Mouse (Mus musculus): ENCODE measurements at regions not wholly inside any gene's neighbourhood (a gene's known extent, or its start where the extent isn't known, plus 50 kb on each side); places are given as distances from the start of the nearest gene placed in this dataset.
A peak's percentile ranks its signal among the peaks of the same experiment; 100 is the strongest.
"Not testable (repeated sequence)": the region's sequence is repeated elsewhere in the genome, so short reads cannot be mapped to it uniquely, and the experiment has no call there.

- H3K36me3 ChIP-seq, result no peaks in the 10 kb centered on the region
- no peak for DNase-seq
- H3K4me2 ChIP-seq, result no peak overlapping the region
- no peaks in the 10 kb centered on the region for H3K4me1 ChIP-seq (replicated peaks)
- ATAC-seq (ENCODE audit: low read depth), result no peak
- H3K9ac ChIP-seq, result no peak overlapping the region
- no peak overlapping the region for H3K27ac ChIP-seq
- no peaks in the 10 kb centered on the region for H3K27me3 ChIP-seq
- no peaks in the 10 kb centered on the region for H3K9me3 ChIP-seq (replicated peaks)
- no peak overlapping the region for H3K4me3 ChIP-seq (replicated peaks)
- 52% methylated on average over 3 of the region's 3 CpGs for whole genome bisulfite sequencing (ENCODE audit: insufficient replicate concordance)
Measured at GRCm38 (mm10) chr12:74825664-74826063, 351.5 kb downstream of the Kcnh5 start.

- no peak overlapping the region for H3K4me3 ChIP-seq (replicated peaks)
- WGBS (ENCODE audit: insufficient replicate concordance), result 52% methylated on average over 3 of the region's 3 CpGs
- no peaks in the 10 kb centered on the region for H3K27me3 ChIP-seq
- no peak overlapping the region for H3K9ac ChIP-seq
- no peaks in the 10 kb centered on the region for H3K36me3 ChIP-seq
- H3K4me1 ChIP-seq (replicated peaks), result no peaks in the 10 kb centered on the region
- H3K4me2 ChIP-seq, result no peak overlapping the region
- H3K9me3 ChIP-seq (replicated peaks), result no peaks in the 10 kb centered on the region
- no peak for DNase-seq
- no peak overlapping the region for H3K27ac ChIP-seq
- ATAC-seq (ENCODE audit: low read depth), result no peak
Measured at GRCm38 (mm10) chr12:74824735-74825494, 352.2 kb downstream of the Kcnh5 start.

GRCm38 (mm10) chr12:74816181-74816580 lies 361.0 kb downstream of the Kcnh5 start:
- ATAC-seq (ENCODE audit: low read depth); H3K4me3 ChIP-seq (replicated peaks); DNase-seq; H3K9ac ChIP-seq; H3K27ac ChIP-seq; H3K9me3 ChIP-seq (replicated peaks); H3K4me1 ChIP-seq (replicated peaks); H3K4me2 ChIP-seq; H3K36me3 ChIP-seq; H3K27me3 ChIP-seq: not testable (repeated sequence)
- 69% methylated on average over 3 of the region's 3 CpGs for WGBS (ENCODE audit: insufficient replicate concordance)

- not testable (repeated sequence) for H3K27me3 ChIP-seq; ATAC-seq (ENCODE audit: low read depth); H3K36me3 ChIP-seq; H3K9ac ChIP-seq; H3K27ac ChIP-seq; DNase-seq; H3K4me2 ChIP-seq; H3K4me3 ChIP-seq (replicated peaks); H3K4me1 ChIP-seq (replicated peaks)
- WGBS (ENCODE audit: insufficient replicate concordance), result 54% methylated on average over 2 of the region's 2 CpGs
- 0 out of 2 replicates have a peak, but pooled peaks cover 14% of the 10 kb centered on the region for H3K9me3 ChIP-seq (replicated peaks)
Measured at GRCm38 (mm10) chr12:74808571-74808970, 368.6 kb downstream of the Kcnh5 start.

- not testable (repeated sequence) for H3K9ac ChIP-seq; ATAC-seq (ENCODE audit: low read depth); H3K4me3 ChIP-seq (replicated peaks); H3K36me3 ChIP-seq; DNase-seq; H3K27ac ChIP-seq; H3K4me1 ChIP-seq (replicated peaks); H3K27me3 ChIP-seq; H3K4me2 ChIP-seq
- WGBS (ENCODE audit: insufficient replicate concordance), result 83% methylated on average over 15 of the region's 15 CpGs
- 0 out of 2 replicates have a peak, but pooled peaks cover 12% of the 10 kb centered on the region for H3K9me3 ChIP-seq (replicated peaks)
Measured at GRCm38 (mm10) chr12:74807926-74808325, 369.2 kb downstream of the Kcnh5 start.

GRCm38 (mm10) chr12:74803740-74804512 lies 373.2 kb downstream of the Kcnh5 start:
- Histone ChIP-seq H3K36me3 (no peaks in the 10 kb centered on the region), H3K4me2 (no peak overlapping the region), H3K27me3 (no peaks in the 10 kb centered on the region), H3K9ac (no peak overlapping the region), H3K4me1 (replicated peaks) (no peaks in the 10 kb centered on the region), H3K9me3 (replicated peaks) (0 out of 2 replicates have a peak, but pooled peaks cover 10% of the 10 kb centered on the region), H3K4me3 (replicated peaks) (no peak overlapping the region), H3K27ac (no peak overlapping the region)
- 39% methylated on average over 13 of the region's 13 CpGs for WGBS (ENCODE audit: insufficient replicate concordance)
- ATAC-seq (ENCODE audit: low read depth) (no peak), DNase-seq (peak; percentile 12)

GRCm38 (mm10) chr12:74792036-74792435 lies 385.1 kb downstream of the Kcnh5 start:
- Histone ChIP-seq H3K36me3 (no peaks in the 10 kb centered on the region), H3K9ac (no peak overlapping the region), H3K9me3 (replicated peaks) (no peaks in the 10 kb centered on the region), H3K4me1 (replicated peaks) (no peaks in the 10 kb centered on the region), H3K4me3 (replicated peaks) (no peak overlapping the region), H3K4me2 (no peak overlapping the region), H3K27me3 (no peaks in the 10 kb centered on the region), H3K27ac (no peak overlapping the region)
- ATAC-seq (ENCODE audit: low read depth) (no peak), DNase-seq (no peak)
- 52% methylated on average over 3 of the region's 3 CpGs for WGBS (ENCODE audit: insufficient replicate concordance)

GRCm38 (mm10) chr12:74762284-74762683 lies 414.8 kb downstream of the Kcnh5 start:
- Histone ChIP-seq H3K4me1 (replicated peaks) (no peaks in the 10 kb centered on the region), H3K9ac (no peak overlapping the region), H3K4me2 (no peak overlapping the region), H3K9me3 (replicated peaks) (no peaks in the 10 kb centered on the region), H3K27ac (no peak overlapping the region), H3K36me3 (no peaks in the 10 kb centered on the region), H3K27me3 (no peaks in the 10 kb centered on the region), H3K4me3 (replicated peaks) (no peak overlapping the region)
- ATAC-seq (ENCODE audit: low read depth) (peak; percentile 48; the same call in 1 of the 2 replicates), DNase-seq (no peak)
- 78% methylated on average over 1 of the region's 1 CpGs for WGBS (ENCODE audit: insufficient replicate concordance)

GRCm38 (mm10) chr12:74745051-74745450 lies 428.9 kb upstream of the Gm11042 start:
- 54% methylated on average over 1 of the region's 1 CpGs for WGBS (ENCODE audit: insufficient replicate concordance)
- no peaks in the 10 kb centered on the region for H3K36me3 ChIP-seq
- H3K9ac ChIP-seq, result no peak overlapping the region
- H3K9me3 ChIP-seq (replicated peaks), result no peaks in the 10 kb centered on the region
- H3K27me3 ChIP-seq, result no peaks in the 10 kb centered on the region
- ATAC-seq (ENCODE audit: low read depth) (no peak), DNase-seq (no peak)
- H3K4me1 ChIP-seq (replicated peaks), result no peaks in the 10 kb centered on the region
- no peak overlapping the region for H3K4me2 ChIP-seq
- no peak overlapping the region for H3K27ac ChIP-seq
- no peak overlapping the region for H3K4me3 ChIP-seq (replicated peaks)

- 75% methylated on average over 2 of the region's 2 CpGs for WGBS (ENCODE audit: insufficient replicate concordance)
- no peak for ATAC-seq (ENCODE audit: low read depth)
Measured at GRCm38 (mm10) chr12:74728866-74729265, 412.7 kb upstream of the Gm11042 start.

GRCm38 (mm10) chr12:74679149-74679548 lies 363.0 kb upstream of the Gm11042 start:
- 65% methylated on average over 3 of the region's 3 CpGs for WGBS (ENCODE audit: insufficient replicate concordance)

More at GRCm38 (mm10) chr12:74728866-74729265, 412.7 kb upstream of the Gm11042 start:
- DNase-seq, result no peak
- no peaks in the 10 kb centered on the region for H3K27me3 ChIP-seq
- H3K4me1 ChIP-seq (replicated peaks), result no peaks in the 10 kb centered on the region
- no peak overlapping the region for H3K27ac ChIP-seq
- H3K9ac ChIP-seq, result no peak overlapping the region
- no peaks in the 10 kb centered on the region for H3K36me3 ChIP-seq
- H3K9me3 ChIP-seq (replicated peaks), result 0 out of 2 replicates have a peak, but pooled peaks cover 3% of the 10 kb centered on the region
- no peak overlapping the region for H3K4me2 ChIP-seq
- no peak overlapping the region for H3K4me3 ChIP-seq (replicated peaks)

More at GRCm38 (mm10) chr12:74679149-74679548, 363.0 kb upstream of the Gm11042 start:
- ATAC-seq (ENCODE audit: low read depth) (no peak), DNase-seq (no peak)
- Histone ChIP-seq H3K9ac (no peak overlapping the region), H3K9me3 (replicated peaks) (no peaks in the 10 kb centered on the region), H3K36me3 (no peaks in the 10 kb centered on the region), H3K4me2 (no peak overlapping the region), H3K4me3 (replicated peaks) (no peak overlapping the region), H3K27me3 (no peaks in the 10 kb centered on the region), H3K4me1 (replicated peaks) (no peaks in the 10 kb centered on the region), H3K27ac (no peak overlapping the region)

Data from liver, embryonic 13.5 days (tissue).